Mouse (Mus musculus) forebrain, embryonic 14.5 days (tissue): Measurements from ENCODE around the gene Fam189a1. TPM values are rescaled to one million over a fixed set of nuclear protein-coding genes. Genes with fewer than 3 reads are reported as not detected.

Experiments used
- ATAC-seq: fragments of 200-750 bp; cut with Nextera tagmentation; 2 replicates; pipeline ENCODE4 v1.8.0; 2017; ENCODE audit warnings: mild to moderate bottlenecking, moderate library complexity
- DNase-seq: peaks from one replicate; pipeline ENCODE4 v3.0.0-alpha.2; 2015; ENCODE audit warnings: low spot score
- H3K27ac ChIP-seq: fragments of 300-500 bp; sonication (generic); 2 replicates; pipeline ENCODE4 v1.5.1; 2014; ENCODE audit warnings: low read depth, mild to moderate bottlenecking, control low read depth, low read length, moderate library complexity
- H3K27me3 ChIP-seq: fragments of 300-500 bp; sonication (generic); replicated peaks from 2 replicates; pipeline ENCODE4 v1.6.1; 2014; ENCODE audit warnings: low read length, control low read depth, mixed read lengths; ENCODE audit not compliant: control insufficient read depth, insufficient read depth
- H3K36me3 ChIP-seq: fragments of 300-500 bp; sonication (generic); 2 replicates; pipeline ENCODE4 v1.6.1; 2014; ENCODE audit warnings: low read length, control low read depth; ENCODE audit not compliant: control insufficient read depth, insufficient read depth
- H3K4me1 ChIP-seq: fragments of 300-500 bp; sonication (generic); 2 replicates; pipeline ENCODE4 v1.6.1; 2014; ENCODE audit warnings: antibody characterized with exemption, low read length, control low read depth; ENCODE audit not compliant: control insufficient read depth, insufficient read depth
- H3K4me2 ChIP-seq: fragments of 300-500 bp; sonication (generic); 2 replicates; pipeline ENCODE4 v1.6.1; 2014; ENCODE audit warnings: mild to moderate bottlenecking, control low read depth, low read length
- H3K4me3 ChIP-seq: fragments of 300-500 bp; sonication (generic); 2 replicates; pipeline ENCODE4 v1.5.1; 2014; ENCODE audit warnings: low read depth, low read length, control low read depth
- H3K9ac ChIP-seq: fragments of 300-500 bp; sonication (generic); 2 replicates; pipeline ENCODE4 v1.6.1; 2014; ENCODE audit warnings: mild to moderate bottlenecking, low read length, control low read depth, moderate library complexity
- H3K9me3 ChIP-seq: fragments of 300-500 bp; sonication (generic); replicated peaks from 2 replicates; pipeline ENCODE4 v1.6.1; 2016; ENCODE audit warnings: low read length, control low read depth, mixed read lengths; ENCODE audit not compliant: control insufficient read depth
- WGBS: fragments of 180-500 bp; shearing (Covaris S2); extraction: QIAGEN DNeasy Blood & Tissue Kit; methylation state at CpG from one replicate; pipeline ENCODE4 v1.1.7; 2014; 5-methylcytosine and 5-hydroxymethylcytosine counted together
- polyA plus RNA-seq: library from polyadenylated mRNA; unstranded; fragments of >200 nt; fragmentation: Nextera tagmentation; extraction: Ambion mirVana; gene quantifications from 2 replicates; pipeline ENCODE4 v1.2.1, GENCODE M21; 2014

Gene Fam189a1
- polyA plus RNA-seq, 1 experiment from 2014 or later = 2.6 TPM

DNA sequence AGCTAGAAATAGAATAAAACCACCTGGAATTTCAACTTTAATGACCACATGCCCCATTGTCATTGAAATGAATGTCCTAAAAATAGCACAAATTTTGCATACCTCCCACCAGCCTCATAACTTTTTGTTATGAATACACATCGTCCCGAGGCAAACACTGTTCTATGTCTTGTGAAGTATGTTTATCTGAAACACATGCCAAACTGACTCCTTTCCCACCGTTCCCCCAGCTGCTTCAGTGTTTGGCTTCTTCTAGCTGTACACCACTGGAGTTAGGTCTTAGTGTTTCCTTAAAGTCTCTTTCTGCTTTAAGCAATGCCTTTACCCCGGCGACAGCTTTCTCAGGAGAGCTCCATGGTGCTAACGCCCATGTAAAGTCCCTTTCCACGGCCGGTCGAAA is 365.2 kb downstream of the Fam189a1 start:
- WGBS = 82% methylated on average over 9 of the region's 9 CpGs
- no peak overlapping the region for H3K4me2 ChIP-seq
- H3K4me3 ChIP-seq = no peak overlapping the region
- no peak overlapping the region for H3K9ac ChIP-seq
- no peaks in the 10 kb centered on the region for H3K36me3 ChIP-seq
- H3K4me1 ChIP-seq = no peaks in the 10 kb centered on the region
- no peaks in the 10 kb centered on the region for H3K9me3 ChIP-seq
- no peak overlapping the region for H3K27ac ChIP-seq
- H3K27me3 ChIP-seq = no peaks in the 10 kb centered on the region
- DNase-seq (no peak), ATAC-seq (no peak)

DNA sequence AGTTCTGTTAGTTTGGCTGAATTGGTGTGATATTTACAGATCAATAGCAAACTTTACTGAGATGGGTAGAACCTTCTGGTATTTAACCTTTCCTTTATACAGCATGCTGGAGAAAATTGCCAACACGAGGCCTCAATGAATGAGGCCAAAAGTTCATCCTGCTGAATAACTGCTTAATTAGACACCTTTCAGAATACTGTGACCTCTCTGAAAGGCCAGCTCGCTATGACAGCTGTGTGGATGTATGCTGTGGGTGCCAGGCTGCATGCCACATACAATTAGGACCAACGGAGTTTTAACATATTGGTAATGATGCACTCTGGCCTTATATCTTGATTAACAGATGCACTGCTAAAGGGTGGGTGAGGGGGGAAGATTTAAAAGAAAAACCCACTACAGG is 371.3 kb downstream of the Fam189a1 start:
- H3K36me3 ChIP-seq = no peaks in the 10 kb centered on the region
- 22% methylated on average over 3 of the region's 3 CpGs for WGBS
- no peak for DNase-seq
- no peak overlapping the region for H3K4me2 ChIP-seq
- no peak overlapping the region for H3K9ac ChIP-seq
- H3K27me3 ChIP-seq = no peaks in the 10 kb centered on the region
- ATAC-seq = no peak
- H3K4me1 ChIP-seq = no peaks in the 10 kb centered on the region; the same call in 1 of the 2 replicates
- no peak overlapping the region for H3K4me3 ChIP-seq
- no peak overlapping the region for H3K27ac ChIP-seq
- no peaks in the 10 kb centered on the region for H3K9me3 ChIP-seq

DNA sequence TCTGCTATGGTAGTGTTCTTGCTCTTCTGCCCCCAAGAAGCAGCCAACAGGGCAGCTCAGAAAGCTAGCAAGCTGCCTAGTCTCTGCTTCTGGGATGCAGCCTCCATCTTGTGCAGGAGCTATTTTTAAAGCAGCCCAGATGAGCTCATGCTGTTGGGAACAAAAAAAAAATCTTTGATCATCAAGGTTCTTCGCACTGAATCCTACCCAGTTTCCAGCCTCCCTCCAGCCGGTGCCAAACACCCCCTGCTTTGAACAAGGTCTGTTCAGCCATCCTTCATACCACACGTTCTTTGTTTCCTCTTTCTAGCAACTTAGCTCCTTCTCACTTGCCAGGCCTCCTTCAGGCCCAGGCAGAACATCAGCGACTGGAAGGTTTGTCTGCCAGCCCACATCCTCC is 376.9 kb downstream of the Fam189a1 start:
- 67% methylated on average over 4 of the region's 4 CpGs for WGBS
- H3K36me3 ChIP-seq = no peaks in the 10 kb centered on the region
- H3K4me3 ChIP-seq = no peak overlapping the region
- H3K4me1 ChIP-seq = no peaks in the 10 kb centered on the region; the same call in 1 of the 2 replicates
- no peaks in the 10 kb centered on the region for H3K9me3 ChIP-seq
- no peak overlapping the region for H3K9ac ChIP-seq
- ATAC-seq (no peak), DNase-seq (no peak)
- no peak overlapping the region for H3K4me2 ChIP-seq
- no peak overlapping the region for H3K27ac ChIP-seq
- H3K27me3 ChIP-seq = no peaks in the 10 kb centered on the region

DNA sequence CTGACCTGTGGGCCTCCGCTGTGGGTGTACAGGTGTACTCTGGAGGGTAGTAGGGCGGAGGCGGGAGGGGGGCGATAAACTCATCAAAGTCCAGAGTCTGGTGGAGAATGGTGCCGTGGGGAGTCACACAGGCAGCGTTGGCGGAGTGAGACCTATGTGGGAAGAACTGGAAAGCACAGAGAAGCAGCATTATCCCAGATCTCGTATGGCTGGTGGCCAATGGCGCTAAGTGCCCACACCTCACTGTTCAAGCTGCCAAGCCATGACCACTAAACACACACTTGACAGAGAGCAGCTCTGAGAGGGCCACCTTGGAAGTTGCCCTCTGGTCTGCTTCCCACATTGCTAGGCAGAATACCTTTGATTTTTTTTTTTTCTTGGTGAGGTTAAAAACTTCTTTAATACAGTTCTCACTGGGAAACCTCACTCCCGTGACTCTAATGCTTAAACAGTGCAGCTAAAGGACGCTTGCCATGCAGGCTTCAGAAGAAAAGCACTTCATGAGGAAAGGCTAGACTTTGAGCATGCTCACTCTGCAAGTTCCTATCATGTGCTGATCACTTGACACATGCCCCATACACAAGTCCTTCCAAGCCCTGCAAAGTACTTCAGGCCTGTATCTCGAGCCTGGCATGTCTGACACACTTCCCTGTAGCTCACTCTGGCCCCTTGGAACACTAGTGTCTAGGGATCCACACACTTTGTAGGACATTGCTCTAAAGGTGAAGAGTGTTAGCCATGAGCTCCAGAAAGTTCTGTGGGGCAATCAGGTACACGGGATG is 379.5 kb downstream of the Fam189a1 start:
- Histone ChIP-seq H3K4me1 (no peaks in the 10 kb centered on the region; the same call in 1 of the 2 replicates), H3K27ac (no peak overlapping the region), H3K4me3 (no peak overlapping the region), H3K27me3 (no peaks in the 10 kb centered on the region), H3K9me3 (no peaks in the 10 kb centered on the region), H3K4me2 (no peak overlapping the region), H3K9ac (no peak overlapping the region), H3K36me3 (no peaks in the 10 kb centered on the region)
- DNase-seq (no peak), ATAC-seq (no peak)
- 90% methylated on average over 13 of the region's 13 CpGs for WGBS

DNA sequence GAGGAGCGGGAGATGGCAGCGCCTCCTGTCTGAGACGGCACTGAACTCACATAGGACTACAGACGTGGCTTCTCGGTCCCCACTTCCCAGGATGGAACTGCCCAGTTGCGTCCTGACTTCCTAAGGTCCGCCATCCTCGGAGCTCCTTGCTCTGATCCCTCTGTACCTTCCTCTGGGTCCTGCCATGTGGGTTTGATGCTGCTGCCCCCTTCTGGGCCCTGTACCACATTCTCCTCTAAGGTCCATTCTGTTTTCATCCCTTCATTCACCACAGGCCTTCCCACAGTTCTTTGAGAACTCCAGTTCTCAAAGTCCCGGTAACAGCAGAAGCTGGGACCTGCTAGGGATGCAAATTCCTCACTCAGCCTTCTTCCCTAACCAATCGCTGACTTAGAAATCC is 382.9 kb downstream of the Fam189a1 start:
- no peaks in the 10 kb centered on the region for H3K27me3 ChIP-seq
- no peaks in the 10 kb centered on the region for H3K9me3 ChIP-seq
- no peak overlapping the region for H3K27ac ChIP-seq
- no peak; the same call in 1 of the 2 replicates for ATAC-seq
- no peaks in the 10 kb centered on the region for H3K36me3 ChIP-seq
- no peak overlapping the region for H3K4me3 ChIP-seq
- no peaks in the 10 kb centered on the region for H3K4me1 ChIP-seq
- 34% methylated on average over 10 of the region's 10 CpGs for WGBS
- no peak overlapping the region for H3K4me2 ChIP-seq
- DNase-seq = no peak
- H3K9ac ChIP-seq = no peak overlapping the region

DNA sequence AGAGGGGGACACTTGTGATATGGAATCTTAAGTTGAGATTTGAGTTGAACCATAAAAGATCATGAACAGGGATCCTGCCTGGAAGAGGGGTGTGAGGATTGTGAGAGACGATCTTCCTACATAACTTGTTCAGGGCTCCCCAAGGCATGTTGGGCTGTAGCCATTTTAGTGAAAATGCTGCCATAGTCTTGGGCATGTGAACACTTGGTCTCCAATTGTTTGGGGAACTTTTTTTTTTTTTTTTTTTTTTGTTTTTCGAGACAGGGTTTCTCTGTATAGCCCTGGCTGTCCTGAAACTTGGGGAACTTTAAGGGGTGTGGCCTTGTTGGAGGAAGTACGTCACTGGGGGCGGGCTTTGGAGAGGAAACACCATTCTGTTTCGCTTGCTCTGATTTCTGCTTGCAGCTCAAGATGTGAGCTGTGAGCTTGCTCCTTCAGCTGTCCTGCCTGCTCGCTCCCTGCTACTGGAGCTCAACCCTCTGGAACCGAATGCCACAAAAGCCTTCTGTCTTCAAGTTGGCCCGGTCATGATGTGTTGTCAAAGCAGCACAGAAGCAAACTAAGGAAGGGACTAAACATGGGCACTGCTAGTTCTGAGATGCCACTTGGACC is 385.5 kb downstream of the Fam189a1 start:
- H3K4me3 ChIP-seq = no peak overlapping the region
- no peaks in the 10 kb centered on the region for H3K27me3 ChIP-seq
- H3K27ac ChIP-seq = no peak overlapping the region
- H3K4me1 ChIP-seq = no peaks in the 10 kb centered on the region
- H3K36me3 ChIP-seq = no peaks in the 10 kb centered on the region
- DNase-seq (no peak), ATAC-seq (no peak)
- no peaks in the 10 kb centered on the region for H3K9me3 ChIP-seq
- WGBS = 76% methylated on average over 8 of the region's 8 CpGs
- H3K4me2 ChIP-seq = no peak overlapping the region
- H3K9ac ChIP-seq = no peak overlapping the region

DNA sequence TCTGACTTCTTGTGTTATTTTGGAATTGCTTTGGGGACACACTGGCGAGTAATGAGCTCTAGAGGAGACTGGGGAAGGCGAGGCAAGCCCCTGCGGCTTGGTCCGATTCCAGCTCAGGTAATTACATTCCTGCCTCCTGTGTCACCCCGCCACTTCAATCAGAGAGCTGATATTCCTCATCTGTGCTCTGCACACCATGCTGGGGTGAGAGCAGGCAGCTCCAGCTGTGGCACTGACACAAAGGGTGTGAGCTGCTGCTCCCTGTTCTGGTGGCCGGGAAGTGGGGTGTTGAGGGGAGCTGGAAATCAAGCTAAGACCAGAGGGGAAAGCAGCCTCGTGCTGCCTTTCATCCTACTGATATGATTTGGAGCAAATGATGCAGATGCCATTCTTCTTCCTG is 386.6 kb downstream of the Fam189a1 start:
- Histone ChIP-seq H3K27ac (no peak overlapping the region; the same call in 1 of the 2 replicates), H3K4me1 (no peaks in the 10 kb centered on the region), H3K4me3 (no peak overlapping the region), H3K27me3 (no peaks in the 10 kb centered on the region), H3K4me2 (no peak overlapping the region), H3K9me3 (no peaks in the 10 kb centered on the region), H3K9ac (no peak overlapping the region), H3K36me3 (no peaks in the 10 kb centered on the region)
- ATAC-seq (peak; percentile 33; the same call in 1 of the 2 replicates), DNase-seq (no peak)
- 69% methylated on average over 7 of the region's 7 CpGs for WGBS

DNA sequence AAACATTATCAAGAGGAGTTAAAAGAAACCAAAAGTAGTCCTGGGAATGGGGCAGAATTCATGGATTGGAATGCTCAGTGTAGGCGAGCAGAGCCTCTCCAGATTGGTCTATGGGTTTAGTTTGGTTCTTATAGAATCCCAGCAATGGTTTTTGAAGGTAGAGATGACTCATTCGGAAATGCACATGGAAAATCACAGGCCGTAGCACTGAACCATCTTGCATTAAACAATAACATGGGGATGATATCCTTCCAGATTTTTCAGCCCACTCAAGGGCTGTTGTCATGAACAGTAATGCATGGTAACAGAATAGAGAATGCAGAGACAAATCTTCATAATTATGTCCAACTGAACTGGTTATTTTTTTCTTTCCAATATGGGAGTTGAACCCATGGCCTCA is 390.8 kb downstream of the Fam189a1 start:
- Histone ChIP-seq H3K9ac (no peak overlapping the region), H3K4me1 (no peaks in the 10 kb centered on the region), H3K9me3 (no peaks in the 10 kb centered on the region), H3K27me3 (no peaks in the 10 kb centered on the region), H3K27ac (no peak overlapping the region), H3K36me3 (no peaks in the 10 kb centered on the region), H3K4me3 (no peak overlapping the region), H3K4me2 (no peak overlapping the region)
- WGBS = 86% methylated on average over 3 of the region's 3 CpGs
- DNase-seq = no peak
- no peak for ATAC-seq

DNA sequence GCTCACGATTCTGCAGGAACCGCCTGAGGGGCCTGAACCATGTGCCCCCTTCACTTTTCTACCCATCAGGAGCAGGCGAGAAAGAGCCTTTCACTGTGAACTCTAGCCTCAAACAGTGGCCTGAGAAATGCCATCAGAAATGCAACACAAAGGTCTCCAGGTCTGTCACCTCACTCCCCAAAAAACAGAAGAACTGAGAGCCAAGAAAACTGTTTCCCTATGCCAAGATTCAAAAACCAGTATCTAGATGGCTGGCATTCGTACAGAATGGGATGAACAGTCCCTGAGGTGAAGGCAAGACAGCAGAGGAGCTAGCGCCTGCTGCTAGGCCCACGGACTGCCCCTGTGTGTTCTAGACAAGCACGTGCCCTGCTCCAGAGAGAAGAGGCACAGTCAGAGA is 401.2 kb downstream of the Fam189a1 start:
- ATAC-seq (no peak), DNase-seq (no peak)
- Histone ChIP-seq H3K9ac (no peak overlapping the region), H3K36me3 (peaks cover 21% of the 10 kb centered on the region; the same call in 1 of the 2 replicates), H3K4me2 (no peak overlapping the region), H3K4me3 (no peak overlapping the region), H3K9me3 (no peaks in the 10 kb centered on the region), H3K4me1 (no peaks in the 10 kb centered on the region), H3K27me3 (no peaks in the 10 kb centered on the region), H3K27ac (no peak overlapping the region)
- 88% methylated on average over 7 of the region's 7 CpGs for WGBS
